Mouse (Mus musculus): ENCODE measurements around the gene Msantd3. TPM values are rescaled to one million over a fixed set of nuclear protein-coding genes. Genes with fewer than 3 reads are reported as not detected.

Gene Msantd3
- total RNA-seq, 2 experiments from 2014 or later, result 28.0 to 28.7 TPM

GRCm38 (mm10) chr4:48552486-48553064 lies 12.8 kb downstream of the Msantd3 start:
- DNase-seq (ENCODE audit: low spot score in 2 of 2), result no peak

- no peak for DNase-seq (ENCODE audit: low spot score in 2 of 2)
These were observed 14.4 kb downstream of the Msantd3 start for GRCm38 (mm10) chr4:48554132-48554531.

GRCm38 (mm10) chr4:48555729-48556128 lies 16.0 kb downstream of the Msantd3 start:
- peak in 1 of 2 experiments; percentile 19 for DNase-seq (ENCODE audit: low spot score in 2 of 2)

GRCm38 (mm10) chr4:48559652-48560051 lies 19.9 kb downstream of the Msantd3 start:
- DNase-seq (ENCODE audit: low spot score in 2 of 2), result no peak

- no peak for DNase-seq (ENCODE audit: low spot score in 2 of 2)
These were observed 22.1 kb downstream of the Msantd3 start for GRCm38 (mm10) chr4:48561824-48562223.

GRCm38 (mm10) chr4:48564962-48565361 lies 25.2 kb downstream of the Msantd3 start:
- DNase-seq (ENCODE audit: low spot score in 2 of 2), result no peak

- DNase-seq (ENCODE audit: low spot score in 2 of 2), result no peak
These were observed 36.6 kb downstream of the Msantd3 start for GRCm38 (mm10) chr4:48576361-48576760.

GRCm38 (mm10) chr4:48577831-48578230 lies 38.1 kb downstream of the Msantd3 start:
- no peak for DNase-seq (ENCODE audit: low spot score in 2 of 2)

- no peak for DNase-seq (ENCODE audit: low spot score in 2 of 2)
These were observed 38.7 kb downstream of the Msantd3 start for GRCm38 (mm10) chr4:48578399-48578798.

GRCm38 (mm10) chr4:48579475-48580110 lies 39.9 kb downstream of the Msantd3 start:
- DNase-seq (ENCODE audit: low spot score in 2 of 2), result no peak

- no peak for DNase-seq (ENCODE audit: low spot score in 2 of 2)
These were observed 41.5 kb downstream of the Msantd3 start for GRCm38 (mm10) chr4:48581201-48581600.

GRCm38 (mm10) chr4:48581993-48582392 lies 42.3 kb downstream of the Msantd3 start:
- no peak for DNase-seq (ENCODE audit: low spot score in 2 of 2)

GRCm38 (mm10) chr4:48582941-48583340 lies 43.2 kb downstream of the Msantd3 start:
- DNase-seq (ENCODE audit: low spot score in 2 of 2), result no peak

GRCm38 (mm10) chr4:48584421-48585240 lies 44.9 kb downstream of the Msantd3 start, which contains the start of gene Tmeff1:
Gene Tmeff1, plus strand, starts transcription at chr4:48585174.
- DNase-seq (ENCODE audit: low spot score in 2 of 2), result peak in 1 of 2 experiments; percentile 13

GRCm38 (mm10) chr4:48585241-48586098 lies 45.7 kb downstream of the Msantd3 start:
- peak; percentile 12 to 13 for DNase-seq (ENCODE audit: low spot score in 2 of 2)

- DNase-seq (ENCODE audit: low spot score in 2 of 2), result no peak
These were observed 46.5 kb downstream of the Msantd3 start for GRCm38 (mm10) chr4:48586099-48586821.

- DNase-seq (ENCODE audit: low spot score in 2 of 2), result no peak
These were observed 47.8 kb downstream of the Msantd3 start for GRCm38 (mm10) chr4:48587526-48587925.

- DNase-seq (ENCODE audit: low spot score in 2 of 2), result no peak
These were observed 48.8 kb downstream of the Msantd3 start for GRCm38 (mm10) chr4:48588576-48588975.

- DNase-seq (ENCODE audit: low spot score in 2 of 2), result no peak
These were observed 51.1 kb downstream of the Msantd3 start for GRCm38 (mm10) chr4:48590862-48591261.

GRCm38 (mm10) chr4:48591390-48591789 lies 51.7 kb downstream of the Msantd3 start:
- no peak for DNase-seq (ENCODE audit: low spot score in 2 of 2)
